22 mouse cellular contexts compared by ENCODE assay signal in the genomic region with DNA sequence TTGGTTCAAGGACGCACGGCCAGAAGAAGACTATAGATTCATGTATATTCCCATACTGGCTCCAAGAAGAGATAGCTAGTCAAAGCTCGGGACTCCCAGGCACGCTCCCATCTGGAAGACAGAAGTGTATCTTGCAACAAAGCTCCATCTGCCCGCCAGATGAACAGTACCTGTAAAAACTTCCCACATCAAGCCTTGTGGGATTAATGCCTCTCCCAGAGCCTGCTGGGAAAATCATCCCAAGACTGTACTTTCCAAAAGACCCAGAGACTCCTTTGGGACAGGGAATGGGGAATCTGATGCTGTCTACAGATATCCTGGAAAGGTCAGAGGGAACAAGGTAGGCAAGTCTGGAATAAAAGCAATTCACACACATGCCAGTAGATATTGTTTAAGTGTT.
DNase-seq lines count a peak whose midpoint lies in the region; ATAC-seq lines count a peak whose summit lies in the region.
"Had no signal": no experiment of that assay in that cellular context is flagged by ENCODE, and none has a peak within 500 bp of the region (broad histone marks: within the 10 kb centered on the region; RNA-seq: fewer than 3 reads in every experiment).

No protein-coding gene starts in this region.

- H3K4me3 ChIP-seq in hindbrain, embryonic 10.5 days: no peak overlapping the region
- H3K4me3 ChIP-seq in hindbrain, embryonic 11.5 days (ENCODE audit: low read depth, low read length): no peak overlapping the region
- H3K4me3 ChIP-seq in embryonic facial prominence, embryonic 15.5 days (replicated peaks): no peak overlapping the region
- no peak overlapping the region for H3K4me3 ChIP-seq in stomach, embryonic 15.5 days (replicated peaks)
- H3K4me3 ChIP-seq: forebrain, embryonic 12.5 days; megakaryocyte, embryonic 14.5 days; neural tube, embryonic 12.5 days had no signal

- no peak overlapping the region for H3K9ac ChIP-seq in hindbrain, embryonic 11.5 days (ENCODE audit: low read depth, low read length)
- H3K9ac ChIP-seq in embryonic facial prominence, embryonic 15.5 days: no peak overlapping the region
- no peak overlapping the region for H3K9ac ChIP-seq in stomach, embryonic 15.5 days
- H3K9ac ChIP-seq: forebrain, embryonic 12.5 days; liver, embryonic 14.5 days; neural tube, embryonic 12.5 days had no signal

- peaks cover 96% of the 10 kb centered on the region for H3K27me3 ChIP-seq in hindbrain, embryonic 10.5 days (ENCODE audit: insufficient read depth, poor library complexity, severe bottlenecking)
- H3K27me3 ChIP-seq in hindbrain, embryonic 11.5 days (ENCODE audit: control insufficient read depth, insufficient read depth, low read length): peaks cover 28% of the 10 kb centered on the region
- H3K27me3 ChIP-seq in embryonic facial prominence, embryonic 15.5 days: no peaks in the 10 kb centered on the region
- H3K27me3 ChIP-seq in stomach, embryonic 15.5 days (replicated peaks): no peaks in the 10 kb centered on the region

- peaks cover 74% of the 10 kb centered on the region for H3K4me1 ChIP-seq in hindbrain, embryonic 10.5 days (replicated peaks)
- peaks cover 7% of the 10 kb centered on the region; the same call in 1 of the 2 replicates for H3K4me1 ChIP-seq in hindbrain, embryonic 11.5 days (replicated peaks; ENCODE audit: control insufficient read depth, insufficient read depth, low read length)
- H3K4me1 ChIP-seq in embryonic facial prominence, embryonic 15.5 days: peaks cover 88% of the 10 kb centered on the region
- peaks cover 33% of the 10 kb centered on the region for H3K4me1 ChIP-seq in stomach, embryonic 15.5 days
- H3K4me1 ChIP-seq: megakaryocyte, embryonic 14.5 days had no signal

- H3K4me2 ChIP-seq in hindbrain, embryonic 11.5 days (replicated peaks; ENCODE audit: low read depth, low read length): no peak overlapping the region
- H3K4me2 ChIP-seq in embryonic facial prominence, embryonic 15.5 days (replicated peaks): no peak overlapping the region
- H3K4me2 ChIP-seq in stomach, embryonic 15.5 days: no peak overlapping the region
- H3K4me2 ChIP-seq: forebrain, embryonic 12.5 days; neural tube, embryonic 12.5 days had no signal

- 81% methylated on average over 5 of the region's 5 CpGs for WGBS in hindbrain, embryonic 10.5 days
- WGBS in hindbrain, embryonic 11.5 days: 79% methylated on average over 5 of the region's 5 CpGs
- 42% methylated on average over 5 of the region's 5 CpGs for WGBS in embryonic facial prominence, embryonic 15.5 days
- WGBS in stomach, embryonic 15.5 days: 78% methylated on average over 5 of the region's 5 CpGs

- peak; percentile 40 for DNase-seq in embryo, embryonic 10 days (ENCODE audit: low spot score)
- DNase-seq in embryo, embryonic 10.5 days (ENCODE audit: low spot score): no peak
- DNase-seq in hindbrain, embryonic 10.5 days (ENCODE audit: low spot score): no peak
- DNase-seq in hindbrain, embryonic 11.5 days (ENCODE audit: low spot score): no peak
- DNase-seq in frontal cortex, postnatal 14 days (ENCODE audit: low spot score in 2 of 2): no peak
- no peak for DNase-seq in adipocyte (ENCODE audit: low spot score)
- DNase-seq: adrenal gland, adult 2 months; cerebellum, adult 11 months; cerebellum, postnatal 14 days; kidney, adult 2 months; kidney, postnatal 25 days; spleen, adult 18-20 months; thymus, postnatal 14 days had no signal

- 0 out of 2 replicates have a peak overlapping the region, but pooled peaks have one; percentile 1 for H3K27ac ChIP-seq in hindbrain, embryonic 10.5 days
- no peak overlapping the region for H3K27ac ChIP-seq in hindbrain, embryonic 11.5 days (ENCODE audit: low read depth, low read length)
- H3K27ac ChIP-seq in embryonic facial prominence, embryonic 15.5 days (replicated peaks): peak overlapping the region; percentile 87
- 0 out of 2 replicates have a peak overlapping the region, but pooled peaks have one; percentile 6 for H3K27ac ChIP-seq in stomach, embryonic 15.5 days
- H3K27ac ChIP-seq: forebrain, embryonic 12.5 days; hindbrain, postnatal 0 days; liver, embryonic 14.5 days; neural tube, embryonic 12.5 days had no signal

- ATAC-seq in hindbrain, embryonic 11.5 days (ENCODE audit: low FRiP score): no peak
- ATAC-seq in embryonic facial prominence, embryonic 15.5 days (ENCODE audit: insufficient number of reproducible peaks, low FRiP score, low TSS enrichment, low read depth): no peak
- ATAC-seq in stomach, embryonic 15.5 days (ENCODE audit: insufficient read depth, low FRiP score, low read depth): no peak
- ATAC-seq: CD4-positive, CD25-positive, alpha-beta regulatory T cell, adult 4 months; hindbrain, postnatal 0 days had no signal

- no peaks in the 10 kb centered on the region for H3K9me3 ChIP-seq in hindbrain, embryonic 10.5 days
- H3K9me3 ChIP-seq in hindbrain, embryonic 11.5 days (ENCODE audit: control insufficient read depth, low read length): no peaks in the 10 kb centered on the region
- H3K9me3 ChIP-seq in embryonic facial prominence, embryonic 15.5 days (replicated peaks): no peaks in the 10 kb centered on the region
- H3K9me3 ChIP-seq in stomach, embryonic 15.5 days: no peaks in the 10 kb centered on the region
- H3K9me3 ChIP-seq: forebrain, embryonic 12.5 days; G1E; megakaryocyte, embryonic 14.5 days; neural tube, embryonic 12.5 days had no signal

- H3K36me3 ChIP-seq in hindbrain, embryonic 10.5 days: no peaks in the 10 kb centered on the region
- no peaks in the 10 kb centered on the region for H3K36me3 ChIP-seq in hindbrain, embryonic 11.5 days (ENCODE audit: control insufficient read depth, insufficient read depth, low read length)
- H3K36me3 ChIP-seq in embryonic facial prominence, embryonic 15.5 days: no peaks in the 10 kb centered on the region
- H3K36me3 ChIP-seq in stomach, embryonic 15.5 days: no peaks in the 10 kb centered on the region
- H3K36me3 ChIP-seq: forebrain, embryonic 12.5 days; G1E; neural tube, embryonic 12.5 days had no signal
